Mouse (Mus musculus) lung, postnatal 0 days (tissue): ENCODE measurements at regions not wholly inside any gene's neighbourhood (a gene's known extent, or its start where the extent isn't known, plus 50 kb on each side); places are given as distances from the start of the nearest gene placed in this dataset.
A peak's percentile ranks its signal among the peaks of the same experiment; 100 is the strongest.

ENCODE experiments used
- CTCF ChIP-seq: IDR thresholded peaks from 2 replicates; pipeline ENCODE4 v1.5.1; 2016; ENCODE audit warnings: antibody characterized with exemption, mild to moderate bottlenecking
- EP300 ChIP-seq: IDR thresholded peaks from 2 replicates; pipeline ENCODE4 v1.6.1; 2016; ENCODE audit warnings: antibody characterized with exemption, mild to moderate bottlenecking, control low read depth

GRCm38 (mm10) chr12:109948434-109948984 is 330.4 kb upstream of the Dio3 start:
- TF ChIP-seq EP300 (no peak), CTCF (0 out of 2 replicates have a peak, but pooled peaks have one; percentile 14)
